Mouse (Mus musculus) left cerebral cortex, adult 18-20 months (tissue): ENCODE measurements at regions not wholly inside any gene's neighbourhood (a gene's known extent, or its start where the extent isn't known, plus 50 kb on each side); places are given as distances from the start of the nearest gene placed in this dataset.

Experiments
- DNase-seq, 2 experiments: peaks; one replicate each; pipeline ENCODE4 v3.0.0; 2021 to 2022; ENCODE audit warnings: low spot score in 2 of 2, mixed read lengths in 1 of 2

DNA sequence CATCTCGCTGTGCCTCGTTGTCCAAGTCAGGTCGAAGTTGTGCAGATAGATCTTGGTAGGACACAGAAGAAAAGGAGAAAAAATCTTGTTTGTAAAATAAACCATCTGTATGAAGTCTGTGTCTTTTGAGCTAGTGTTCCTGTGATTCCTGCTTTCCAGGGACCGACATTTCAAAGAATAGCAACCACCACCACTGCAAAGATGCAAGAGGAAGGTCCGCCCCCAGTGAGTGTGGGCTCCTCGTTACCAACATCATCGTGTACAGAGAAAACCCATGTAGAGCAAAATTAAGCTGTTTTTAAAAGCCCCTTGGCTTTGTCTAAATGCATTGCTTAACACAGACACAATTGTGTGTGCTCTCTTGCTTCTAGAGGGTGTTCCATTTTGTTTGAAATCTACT is 218.2 kb downstream of the Enc1 start:
- DNase-seq = peak in 1 of 2 experiments; percentile 56

GRCm38 (mm10) chr13:97455961-97456360 is 215.1 kb downstream of the Enc1 start:
- DNase-seq = no peak

GRCm38 (mm10) chr13:97454715-97455114 is 213.8 kb downstream of the Enc1 start:
- DNase-seq = no peak

DNA sequence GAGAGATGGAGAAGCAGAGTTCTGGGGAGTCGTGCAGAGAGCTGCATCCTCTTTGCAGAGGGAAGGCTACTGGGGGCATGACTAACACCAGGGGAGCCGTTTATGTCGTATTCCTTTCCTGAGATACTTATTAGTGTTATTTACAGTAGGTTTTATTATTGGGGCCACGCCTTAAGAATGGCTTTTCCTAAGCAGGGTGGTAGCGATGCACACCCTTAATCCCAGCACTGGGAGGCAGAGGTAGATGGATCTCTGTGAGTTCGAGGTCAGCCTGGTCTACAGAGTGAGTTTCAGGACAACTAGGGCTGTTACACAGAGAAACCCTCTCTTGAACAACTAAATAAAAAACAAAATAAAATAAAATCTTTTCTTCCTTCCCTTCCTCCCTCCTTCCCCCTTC is 212.6 kb downstream of the Enc1 start:
- DNase-seq = no peak

GRCm38 (mm10) chr13:97453090-97453430 is 212.2 kb downstream of the Enc1 start:
- DNase-seq = no peak

DNA sequence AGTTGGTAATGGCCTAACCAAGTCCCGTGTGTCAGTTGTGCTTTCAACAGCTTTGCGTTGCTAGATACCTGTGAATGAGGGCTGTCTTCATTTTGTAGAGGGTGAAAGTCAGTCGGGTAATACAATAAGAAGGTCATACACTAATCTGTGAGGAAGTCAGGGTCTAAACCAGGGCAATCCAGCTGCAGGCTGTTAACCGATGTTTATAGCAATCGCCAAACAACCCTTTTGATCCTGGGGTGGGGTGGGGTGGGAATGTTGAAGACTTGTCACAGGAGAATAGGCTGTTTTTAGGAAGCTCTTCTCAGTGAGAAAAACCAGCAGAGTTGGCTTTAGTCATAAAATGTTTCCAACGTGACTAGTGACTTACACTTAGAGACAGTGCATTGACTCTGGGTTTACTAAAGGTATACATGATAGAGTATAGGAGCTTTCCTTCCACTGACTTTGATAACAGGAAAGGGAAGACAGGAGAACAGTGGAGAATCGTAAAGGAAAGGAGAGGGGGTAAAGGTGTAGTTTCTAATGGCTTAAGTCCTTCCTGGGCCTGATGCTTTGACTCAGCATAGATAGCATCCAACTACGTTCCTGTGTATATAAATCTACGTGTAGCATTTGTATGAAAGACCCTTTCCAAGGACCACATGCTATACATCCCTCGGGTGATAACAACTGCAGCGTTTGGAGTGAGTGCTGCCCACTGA is 211.6 kb downstream of the Enc1 start:
- DNase-seq = no peak

GRCm38 (mm10) chr13:97451276-97451675 is 210.4 kb downstream of the Enc1 start:
- DNase-seq = peak; percentile 55 to 79

DNA sequence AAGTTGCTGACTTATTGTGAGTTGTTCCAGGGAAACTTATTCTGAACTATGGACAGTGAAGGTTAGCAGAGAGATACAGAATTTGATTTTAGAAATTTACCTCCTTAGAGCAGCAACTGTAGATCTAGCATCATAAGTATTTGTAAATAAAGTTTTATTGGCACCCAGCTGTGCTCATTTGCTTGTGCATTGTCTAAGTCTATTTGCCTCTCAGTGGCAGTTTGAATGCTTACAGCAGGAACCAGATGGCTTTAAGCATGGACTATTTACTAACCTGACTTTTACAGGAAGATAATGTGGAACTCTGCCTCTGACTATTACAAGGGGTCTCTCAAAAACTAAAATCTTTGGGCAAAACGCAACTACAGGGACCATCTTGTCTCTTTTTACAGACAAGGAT is 207.2 kb downstream of the Enc1 start:
- no peak for DNase-seq

GRCm38 (mm10) chr13:97443731-97444428 is 203.0 kb downstream of the Enc1 start:
- DNase-seq = no peak

- no peak for DNase-seq
These were observed 201.9 kb downstream of the Enc1 start for GRCm38 (mm10) chr13:97442806-97443205.

DNA sequence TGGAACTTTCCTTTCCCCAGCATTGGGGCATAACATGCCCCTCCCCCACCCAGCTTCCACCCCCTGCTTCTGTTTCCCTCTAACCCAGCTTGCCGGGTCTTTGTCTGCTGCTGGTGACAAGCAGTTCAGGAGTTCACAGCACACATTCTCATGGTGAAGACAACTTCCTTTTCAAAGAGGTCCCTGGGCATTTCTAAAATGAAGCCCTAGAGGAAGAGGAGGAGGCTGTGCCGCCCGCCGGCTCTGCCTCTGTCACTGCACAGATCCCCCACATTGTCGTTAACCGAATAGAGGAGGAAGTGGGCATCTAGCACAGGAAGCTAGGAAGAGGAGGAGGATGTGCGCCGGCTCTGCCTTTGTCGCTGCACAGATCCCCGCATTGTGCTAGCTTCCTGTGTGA is 201.4 kb downstream of the Enc1 start:
- peak in 1 of 2 experiments; percentile 44 for DNase-seq

DNA sequence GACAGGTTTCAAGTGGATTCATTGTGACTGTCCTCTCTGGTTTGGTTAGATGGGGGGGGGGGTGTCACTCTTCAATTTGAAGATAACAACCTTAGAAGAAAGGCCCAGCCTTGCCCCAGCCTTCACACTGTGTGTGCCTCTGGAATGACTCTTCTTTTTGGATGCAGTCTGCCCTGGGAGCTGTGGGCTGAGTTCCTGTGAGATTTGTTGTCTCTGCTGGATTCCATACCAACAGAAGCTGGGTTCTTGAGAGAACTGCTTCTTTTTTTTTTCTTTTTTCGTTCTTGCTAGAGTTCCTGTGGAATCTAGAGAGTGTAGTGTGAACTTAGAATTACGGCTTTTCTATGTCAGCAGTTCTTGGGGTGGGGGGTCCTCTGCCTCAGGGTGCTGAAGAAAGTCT is 200.9 kb downstream of the Enc1 start:
- DNase-seq = no peak

DNA sequence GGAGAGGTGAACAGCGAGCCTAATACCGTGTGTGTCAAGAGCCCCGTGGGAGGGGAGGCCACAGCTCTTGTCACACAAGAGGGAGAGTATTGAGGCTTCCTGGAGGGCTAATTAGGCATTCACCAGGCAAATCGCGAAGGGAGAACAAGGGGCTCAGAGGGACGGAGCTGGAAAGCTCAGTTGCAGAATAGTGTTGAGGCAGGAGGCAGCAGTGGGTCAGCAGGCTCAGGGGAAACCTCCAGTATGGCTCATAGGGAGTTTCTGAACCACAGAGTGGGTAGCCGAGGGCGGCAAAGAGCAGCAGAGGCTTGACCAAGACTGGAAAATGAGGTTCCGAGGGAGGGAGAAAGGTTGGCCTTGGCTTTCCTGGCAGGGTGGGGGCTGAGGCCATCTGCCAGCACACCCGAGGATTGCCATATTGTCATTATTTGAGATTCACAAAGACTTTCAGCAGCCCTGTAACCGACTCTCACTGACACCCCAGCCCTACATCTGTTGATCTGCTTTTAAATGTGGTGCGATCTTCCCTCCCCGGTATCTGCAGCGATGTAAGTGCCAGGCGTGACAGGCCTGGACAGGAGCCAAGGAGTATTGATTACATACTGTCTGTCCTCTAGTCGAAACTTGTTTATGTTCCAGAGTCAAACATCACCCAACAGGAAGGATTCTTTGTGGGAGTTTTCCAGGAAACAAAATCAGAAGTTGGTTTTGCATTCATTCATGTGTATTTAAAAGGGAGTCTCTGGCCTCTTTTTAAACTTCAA is 198.5 kb downstream of the Enc1 start:
- DNase-seq = peak in 1 of 2 experiments; percentile 12

DNA sequence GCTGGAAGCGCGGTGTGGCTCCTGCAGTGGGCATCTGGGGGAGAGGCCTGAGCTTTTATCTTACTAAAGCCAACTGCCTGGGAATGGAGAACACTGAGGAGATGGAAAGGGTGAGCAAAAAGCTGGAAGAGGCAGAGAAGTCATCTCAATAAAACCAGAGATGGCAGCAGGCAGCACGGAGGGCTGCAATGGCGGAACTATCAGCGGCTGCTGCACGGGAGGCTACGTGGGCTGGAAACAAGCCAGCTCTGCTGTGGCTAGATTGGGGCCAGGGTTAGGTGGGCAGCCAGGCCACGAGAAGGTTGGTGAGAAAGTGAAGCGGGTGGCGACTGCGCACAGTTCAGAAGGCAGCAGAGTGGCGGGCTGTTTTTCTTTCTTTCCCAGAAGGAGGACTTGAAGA is 197.8 kb downstream of the Enc1 start:
- no peak for DNase-seq

GRCm38 (mm10) chr13:97438277-97438676 is 197.4 kb downstream of the Enc1 start:
- DNase-seq = no peak

DNA sequence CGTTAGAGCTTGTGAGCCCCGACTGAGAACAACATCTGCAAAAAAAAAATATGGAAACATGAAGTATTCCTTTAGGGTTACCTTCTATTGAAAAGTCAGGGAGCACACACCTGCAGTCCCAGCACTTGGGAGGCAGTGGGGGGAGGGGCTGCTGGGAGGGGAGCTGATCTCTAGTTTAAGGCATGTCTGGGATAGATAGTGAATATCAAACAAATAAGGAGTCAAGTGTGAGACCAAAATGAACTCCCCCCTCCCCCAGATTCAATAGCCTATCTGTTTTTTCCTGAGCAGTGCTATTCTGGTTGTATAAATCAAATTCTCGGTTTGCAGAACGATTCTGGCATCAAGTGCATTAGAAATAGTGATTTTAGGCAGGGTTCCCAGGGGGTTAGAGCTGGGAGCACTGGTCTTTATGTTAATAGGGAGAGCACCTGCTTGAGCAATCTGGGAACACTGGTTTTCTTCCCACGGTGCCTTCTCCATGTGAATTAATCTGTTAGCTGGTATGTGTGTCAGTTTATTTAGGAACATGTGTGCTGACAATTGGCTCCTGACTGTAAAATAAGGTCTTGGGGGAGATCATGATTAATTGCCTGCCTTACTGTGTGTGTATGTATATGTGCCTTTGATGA is 195.9 kb downstream of the Enc1 start:
- DNase-seq = no peak

DNA sequence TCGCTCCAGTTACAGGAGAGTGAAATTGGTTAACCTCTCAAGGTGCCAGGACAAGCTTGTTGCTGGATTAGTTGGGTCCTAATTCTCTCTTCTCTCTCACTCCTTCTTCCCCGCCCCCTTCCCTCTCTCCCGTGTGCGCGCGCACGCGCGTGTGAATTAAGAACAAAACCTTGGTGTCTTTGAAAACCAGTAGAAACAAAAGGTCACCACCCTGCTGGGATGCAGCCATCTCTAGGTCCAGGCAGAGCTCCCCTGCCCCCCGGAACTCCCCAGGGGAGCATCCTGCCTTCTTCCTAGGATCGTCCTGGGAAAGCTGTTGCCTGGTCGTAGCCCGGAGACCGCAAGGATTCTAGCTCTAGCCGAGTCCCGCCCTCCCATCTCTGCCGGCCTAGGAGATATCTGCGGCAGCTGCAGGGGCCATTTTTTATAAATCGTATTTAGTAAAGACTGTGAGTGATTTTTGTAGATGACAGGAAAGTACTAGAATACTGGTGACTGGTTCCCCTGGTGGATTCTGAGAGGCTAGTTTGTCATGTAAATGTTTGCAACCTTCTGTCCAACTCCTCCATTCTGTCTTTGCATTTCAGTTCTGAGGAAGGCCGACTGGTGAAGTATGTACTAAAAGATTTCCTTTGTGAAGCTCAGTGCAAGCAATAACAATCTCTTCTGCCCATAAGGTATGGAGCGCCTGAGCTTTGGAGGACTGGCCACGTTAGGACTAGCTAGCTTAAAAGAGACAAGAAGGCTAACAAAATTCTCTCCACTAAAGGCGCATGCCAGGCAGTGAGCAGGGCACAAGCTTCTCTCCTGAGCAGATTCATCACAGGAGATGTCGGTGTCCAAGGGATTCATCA is 195.2 kb downstream of the Enc1 start:
- peak in 1 of 2 experiments; percentile 42 for DNase-seq

DNA sequence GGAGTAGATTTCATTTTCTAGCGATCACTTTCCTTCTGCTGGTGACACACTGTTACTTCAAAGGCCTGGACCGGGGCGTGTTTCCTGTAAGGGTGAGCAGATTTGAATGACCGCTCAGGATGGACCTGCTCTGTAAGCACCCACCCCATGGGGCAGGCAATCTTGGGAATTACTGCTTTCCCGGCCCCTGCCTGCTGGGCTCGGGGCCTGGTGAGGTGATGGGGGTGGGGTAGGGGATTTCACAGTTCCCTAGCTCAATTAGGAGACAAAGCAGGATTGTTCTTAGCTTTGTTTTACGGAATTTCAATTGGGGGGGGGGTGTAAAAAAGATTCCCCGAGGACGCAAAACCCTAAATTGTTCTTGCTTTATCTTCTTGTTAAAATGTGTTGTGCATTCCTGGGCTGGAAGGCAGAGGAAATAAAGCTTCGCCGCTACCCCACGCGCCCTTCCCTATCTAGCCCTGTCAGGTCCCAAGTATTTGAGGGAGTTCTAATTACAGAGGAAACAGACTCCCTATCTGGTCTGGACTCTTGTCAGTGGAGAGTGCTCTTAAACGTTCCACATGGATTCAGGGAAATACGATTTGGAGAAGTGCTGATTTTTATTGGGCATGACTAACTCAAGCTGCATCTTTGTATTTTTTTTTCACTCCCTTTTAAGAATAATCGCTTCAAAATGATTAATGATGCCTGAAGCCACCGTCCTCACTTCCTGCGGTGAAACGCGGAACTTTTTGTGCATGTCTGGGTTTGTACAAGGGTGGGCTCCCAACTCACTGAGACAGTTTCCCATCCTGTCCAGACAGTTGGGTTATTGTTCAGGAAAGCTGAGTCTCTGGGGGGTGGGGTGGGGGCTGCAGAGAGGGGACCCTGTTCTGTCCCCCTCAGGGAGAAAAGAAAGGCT is 194.3 kb downstream of the Enc1 start:
- DNase-seq = no peak

GRCm38 (mm10) chr13:97434167-97434566 is 193.3 kb downstream of the Enc1 start:
- no peak for DNase-seq

DNA sequence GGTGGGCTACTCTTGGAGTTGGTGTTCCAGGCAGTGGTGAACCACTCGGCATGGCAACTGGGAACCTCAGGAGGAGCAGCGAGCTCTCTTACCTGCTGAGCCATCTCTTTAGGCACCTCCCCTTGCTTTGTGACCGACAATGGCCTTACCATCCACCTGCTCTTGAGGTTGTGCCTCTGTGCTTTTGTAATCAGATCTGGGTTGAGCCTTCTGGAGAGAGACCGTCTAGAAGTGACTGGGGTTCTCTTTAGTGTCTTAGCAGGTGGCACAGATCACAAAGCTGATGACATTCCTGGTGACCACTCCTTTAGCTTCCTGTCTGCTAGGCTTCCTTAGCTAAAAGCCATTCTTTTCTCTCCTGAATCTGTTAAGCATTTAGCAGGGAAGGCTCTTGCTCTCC is 191.7 kb downstream of the Enc1 start:
- DNase-seq = no peak
